Mouse (Mus musculus) ES-E14 (cell line): ENCODE measurements around the gene Rps19bp1.

ENCODE experiments used
- HCFC1 ChIP-seq: IDR thresholded peaks from 2 replicates; pipeline ENCODE4 v1.6.1; 2012; ENCODE audit warnings: low read length, inconsistent platforms, borderline replicate concordance; ENCODE audit not compliant: insufficient read depth
- MAFK ChIP-seq: IDR thresholded peaks from 2 replicates; pipeline ENCODE4 v1.6.1; 2014; ENCODE audit warnings: mild to moderate bottlenecking, low read depth, low read length, inconsistent platforms; ENCODE audit not compliant: insufficient read depth
- ZC3H11A ChIP-seq: IDR thresholded peaks from 2 replicates; pipeline ENCODE4 v1.6.1; 2012; ENCODE audit warnings: low read depth, mild to moderate bottlenecking, inconsistent platforms, low read length, borderline replicate concordance
- ZNF384 ChIP-seq: IDR thresholded peaks from 2 replicates; pipeline ENCODE4 v1.6.1; 2012; ENCODE audit warnings: low read depth, low read length, inconsistent platforms

DNA sequence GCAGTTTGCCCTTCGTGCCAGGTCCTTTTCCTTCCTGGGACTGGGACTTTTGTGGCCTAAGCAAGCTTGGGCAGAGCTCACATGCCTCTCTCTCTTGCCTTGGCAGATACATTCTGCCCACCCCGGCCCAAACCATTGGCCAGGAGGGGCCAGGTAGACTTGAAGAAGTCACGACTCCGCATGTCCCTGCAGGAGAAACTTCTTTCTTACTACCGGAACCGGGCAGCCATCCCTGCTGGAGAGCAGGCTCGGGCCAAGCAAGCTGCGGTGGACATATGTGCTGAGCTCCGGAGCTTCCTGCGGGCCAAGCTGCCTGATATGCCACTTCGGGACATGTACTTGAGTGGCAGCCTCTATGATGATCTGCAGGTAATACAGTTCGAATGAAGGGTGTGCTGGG is 16.0 kb downstream of the Rps19bp1 start:
- TF ChIP-seq ZNF384 (no peak), MAFK (no peak), HCFC1 (no peak), ZC3H11A (no peak)
